Mouse (Mus musculus): ENCODE measurements around the gene Rnf212b. TPM values are rescaled to one million over a fixed set of nuclear protein-coding genes. Genes with fewer than 3 reads are reported as not detected.

The Rnf212b gene
- total and polyA plus RNA-seq, 2 experiments from 2014 or later = not detected

- no peak for TF ChIP-seq CTCF (IDR thresholded peaks at IDR 0.05; ENCODE audit: low read depth)
- ATAC-seq (no peak), DNase-seq (no peak)
- no peaks in the 10 kb centered on the region for H3K27me3 ChIP-seq (ENCODE audit: insufficient read depth, low read length)
- H3K36me3 ChIP-seq (ENCODE audit: insufficient read depth) = no peaks in the 10 kb centered on the region
- no peaks in the 10 kb centered on the region for H3K4me1 ChIP-seq (ENCODE audit: insufficient read depth)
- H3K27ac ChIP-seq (ENCODE audit: low read depth, low read length) = no peak overlapping the region
- H3K9me3 ChIP-seq (ENCODE audit: low read length) = no peaks in the 10 kb centered on the region
- H3K4me3 ChIP-seq (ENCODE audit: low read depth, low read length) = no peak overlapping the region
- no peak overlapping the region for H3K4me2 ChIP-seq (ENCODE audit: low read depth)
- no peak overlapping the region for H3K9ac ChIP-seq
- 96% methylated on average over 15 of the region's 15 CpGs for WGBS
These were observed 17.2 kb upstream of the Rnf212b start for GRCm38 (mm10) chr14:54796760-54797159.

- H3K4me3 ChIP-seq (ENCODE audit: low read depth, low read length) = no peak overlapping the region
- 53% methylated on average over 10 of the region's 10 CpGs for WGBS
- no peaks in the 10 kb centered on the region for H3K27me3 ChIP-seq (ENCODE audit: insufficient read depth, low read length)
- no peak overlapping the region for H3K27ac ChIP-seq (ENCODE audit: low read depth, low read length)
- peak; percentile 32; the same call in 1 of the 2 replicates for TF ChIP-seq CTCF (IDR thresholded peaks at IDR 0.05; ENCODE audit: low read depth)
- no peak for DNase-seq
- no peak overlapping the region for H3K9ac ChIP-seq
- H3K36me3 ChIP-seq (ENCODE audit: insufficient read depth) = no peaks in the 10 kb centered on the region
- no peaks in the 10 kb centered on the region for H3K9me3 ChIP-seq (ENCODE audit: low read length)
- H3K4me1 ChIP-seq (ENCODE audit: insufficient read depth) = no peaks in the 10 kb centered on the region
- no peak overlapping the region for H3K4me2 ChIP-seq (ENCODE audit: low read depth)
- no peak for ATAC-seq
These were observed 14.3 kb upstream of the Rnf212b start for GRCm38 (mm10) chr14:54799686-54800085.

GRCm38 (mm10) chr14:54802428-54802827 lies 11.5 kb upstream of the Rnf212b start:
- no peaks in the 10 kb centered on the region for H3K36me3 ChIP-seq (ENCODE audit: insufficient read depth)
- no peak for TF ChIP-seq CTCF (IDR thresholded peaks at IDR 0.05; ENCODE audit: low read depth)
- H3K9ac ChIP-seq = no peak overlapping the region
- no peaks in the 10 kb centered on the region for H3K9me3 ChIP-seq (ENCODE audit: low read length)
- 85% methylated on average over 4 of the region's 4 CpGs for WGBS
- no peak overlapping the region for H3K27ac ChIP-seq (ENCODE audit: low read depth, low read length)
- H3K4me1 ChIP-seq (ENCODE audit: insufficient read depth) = no peaks in the 10 kb centered on the region
- no peak for ATAC-seq
- H3K4me2 ChIP-seq (ENCODE audit: low read depth) = no peak overlapping the region
- no peak overlapping the region for H3K4me3 ChIP-seq (ENCODE audit: low read depth, low read length)
- DNase-seq = no peak
- no peaks in the 10 kb centered on the region for H3K27me3 ChIP-seq (ENCODE audit: insufficient read depth, low read length)

- no peaks in the 10 kb centered on the region for H3K9me3 ChIP-seq (ENCODE audit: low read length)
- H3K4me1 ChIP-seq (ENCODE audit: insufficient read depth) = no peaks in the 10 kb centered on the region
- no peaks in the 10 kb centered on the region for H3K27me3 ChIP-seq (ENCODE audit: insufficient read depth, low read length)
- no peak overlapping the region for H3K27ac ChIP-seq (ENCODE audit: low read depth, low read length)
- no peak overlapping the region for H3K9ac ChIP-seq
- DNase-seq (no peak), ATAC-seq (no peak)
- H3K4me2 ChIP-seq (ENCODE audit: low read depth) = no peak overlapping the region
- 81% methylated on average over 4 of the region's 4 CpGs for WGBS
- H3K4me3 ChIP-seq (ENCODE audit: low read depth, low read length) = no peak overlapping the region
- H3K36me3 ChIP-seq (ENCODE audit: insufficient read depth) = no peaks in the 10 kb centered on the region
- no peak for TF ChIP-seq CTCF (IDR thresholded peaks at IDR 0.05; ENCODE audit: low read depth)
These were observed 7.8 kb upstream of the Rnf212b start for GRCm38 (mm10) chr14:54806124-54806523.

- no peak for ATAC-seq
- TF ChIP-seq CTCF (IDR thresholded peaks at IDR 0.05; ENCODE audit: low read depth) = no peak
- 80% methylated on average over 4 of the region's 4 CpGs for WGBS
- Histone ChIP-seq H3K4me2 (ENCODE audit: low read depth) (no peak overlapping the region), H3K27ac (ENCODE audit: low read depth, low read length) (no peak overlapping the region), H3K9me3 (ENCODE audit: low read length) (no peaks in the 10 kb centered on the region), H3K36me3 (ENCODE audit: insufficient read depth) (no peaks in the 10 kb centered on the region), H3K9ac (no peak overlapping the region), H3K4me3 (ENCODE audit: low read depth, low read length) (no peak overlapping the region), H3K27me3 (ENCODE audit: insufficient read depth, low read length) (no peaks in the 10 kb centered on the region), H3K4me1 (ENCODE audit: insufficient read depth) (no peaks in the 10 kb centered on the region)
- DNase-seq = no peak
These were observed 4.9 kb upstream of the Rnf212b start for GRCm38 (mm10) chr14:54808718-54809667.

- Histone ChIP-seq H3K9me3 (ENCODE audit: low read length) (no peaks in the 10 kb centered on the region), H3K4me3 (ENCODE audit: low read depth, low read length) (no peak overlapping the region), H3K4me2 (ENCODE audit: low read depth) (no peak overlapping the region), H3K9ac (no peak overlapping the region), H3K36me3 (ENCODE audit: insufficient read depth) (no peaks in the 10 kb centered on the region), H3K4me1 (ENCODE audit: insufficient read depth) (no peaks in the 10 kb centered on the region), H3K27me3 (ENCODE audit: insufficient read depth, low read length) (no peaks in the 10 kb centered on the region), H3K27ac (ENCODE audit: low read depth, low read length) (no peak overlapping the region)
- TF ChIP-seq CTCF (IDR thresholded peaks at IDR 0.05; ENCODE audit: low read depth) = no peak
- WGBS = 92% methylated on average over 3 of the region's 3 CpGs
- no peak for DNase-seq
- no peak for ATAC-seq
These were observed 4.3 kb upstream of the Rnf212b start for GRCm38 (mm10) chr14:54809668-54810033.

- Histone ChIP-seq H3K27ac (ENCODE audit: low read depth, low read length) (no peak overlapping the region), H3K27me3 (ENCODE audit: insufficient read depth, low read length) (no peaks in the 10 kb centered on the region), H3K4me2 (ENCODE audit: low read depth) (no peak overlapping the region), H3K4me3 (ENCODE audit: low read depth, low read length) (no peak overlapping the region), H3K9me3 (ENCODE audit: low read length) (no peaks in the 10 kb centered on the region), H3K9ac (no peak overlapping the region), H3K36me3 (ENCODE audit: insufficient read depth) (no peaks in the 10 kb centered on the region), H3K4me1 (ENCODE audit: insufficient read depth) (no peaks in the 10 kb centered on the region)
- WGBS = 75% methylated on average over 3 of the region's 3 CpGs
- ATAC-seq (no peak), DNase-seq (no peak)
- no peak for TF ChIP-seq CTCF (IDR thresholded peaks at IDR 0.05; ENCODE audit: low read depth)
These were observed 1.8 kb downstream of the Rnf212b start for GRCm38 (mm10) chr14:54815737-54816136.

Data from forebrain, postnatal 0 days (tissue).